Mouse (Mus musculus): Measurements from ENCODE around the gene Hist1h2ai. TPM values are rescaled to one million over a fixed set of nuclear protein-coding genes. Genes with fewer than 3 reads are reported as not detected.
"Not testable (repeated sequence)": the region's sequence is repeated elsewhere in the genome, so short reads cannot be mapped to it uniquely, and the experiment has no call there.

Gene Hist1h2ai
- polyA plus RNA-seq, 1 experiment from 2014 or later, result 25.1 TPM

- peak overlapping the region; percentile 35; the same call in 1 of the 2 replicates for H3K9ac ChIP-seq
- peak overlapping the region; percentile 67 for H3K4me2 ChIP-seq
- WGBS, result under 1% methylated on average over 21 of the region's 21 CpGs
- H3K27me3 ChIP-seq (replicated peaks), result no peaks in the 10 kb centered on the region
- H3K4me3 ChIP-seq (replicated peaks), result peak overlapping the region; percentile 55
- no peaks in the 10 kb centered on the region for H3K9me3 ChIP-seq
- H3K27ac ChIP-seq, result peak overlapping the region; percentile 96
- no peaks in the 10 kb centered on the region for H3K36me3 ChIP-seq
- peak; percentile 66 for ATAC-seq (ENCODE audit: insufficient read depth, low FRiP score, low read depth)
- no peaks in the 10 kb centered on the region for H3K4me1 ChIP-seq
These were observed 18.0 kb downstream of the Hist1h2ai start for GRCm38 (mm10) chr13:21734010-21734905.

- ATAC-seq (ENCODE audit: insufficient read depth, low FRiP score, low read depth), result peak; percentile 92
- not testable (repeated sequence) for H3K9me3 ChIP-seq; H3K27me3 ChIP-seq (replicated peaks); H3K36me3 ChIP-seq; H3K4me1 ChIP-seq
- under 1% methylated on average over 46 of the region's 56 CpGs for WGBS
- Histone ChIP-seq H3K9ac (peak within 1 kb of the TSS; percentile 35; the same call in 1 of the 2 replicates), H3K4me3 (replicated peaks) (peak within 1 kb of the TSS; percentile 55), H3K27ac (peak within 1 kb of the TSS; percentile 96), H3K4me2 (peak within 1 kb of the TSS; percentile 67)
These were observed 18.9 kb downstream of the Hist1h2ai start, which contains the start of gene Hist1h4j for GRCm38 (mm10) chr13:21734906-21735767. Gene Hist1h4j (plus strand): TSS chr13:21735064.

GRCm38 (mm10) chr13:21745006-21745405 is 28.8 kb downstream of the Hist1h2ai start:
- H3K4me3 ChIP-seq (replicated peaks), result no peak overlapping the region
- no peak overlapping the region for H3K9ac ChIP-seq
- no peak overlapping the region for H3K4me2 ChIP-seq
- 38% methylated on average over 1 of the region's 1 CpGs for WGBS
- H3K4me1 ChIP-seq, result peaks cover 7% of the 10 kb centered on the region; the same call in 1 of the 2 replicates
- ATAC-seq (ENCODE audit: insufficient read depth, low FRiP score, low read depth), result no peak
- no peaks in the 10 kb centered on the region for H3K9me3 ChIP-seq
- no peaks in the 10 kb centered on the region for H3K36me3 ChIP-seq
- no peak overlapping the region for H3K27ac ChIP-seq
- no peaks in the 10 kb centered on the region for H3K27me3 ChIP-seq (replicated peaks)

- Histone ChIP-seq H3K27ac (peak overlapping the region; percentile 97), H3K9me3 (no peaks in the 10 kb centered on the region), H3K4me3 (replicated peaks) (peak overlapping the region; percentile 51), H3K4me2 (peak overlapping the region; percentile 67), H3K36me3 (no peaks in the 10 kb centered on the region), H3K9ac (peak overlapping the region; percentile 59), H3K27me3 (replicated peaks) (no peaks in the 10 kb centered on the region), H3K4me1 (peaks cover 11% of the 10 kb centered on the region; the same call in 1 of the 2 replicates)
- no peak for ATAC-seq (ENCODE audit: insufficient read depth, low FRiP score, low read depth)
- WGBS, result 2% methylated on average over 5 of the region's 5 CpGs
These were observed 33.4 kb downstream of the Hist1h2ai start for GRCm38 (mm10) chr13:21749387-21750158.

- H3K9me3 ChIP-seq; H3K36me3 ChIP-seq; H3K27me3 ChIP-seq (replicated peaks): not testable (repeated sequence)
- peak; percentile 82 for ATAC-seq (ENCODE audit: insufficient read depth, low FRiP score, low read depth)
- Histone ChIP-seq H3K9ac (peak within 1 kb of the TSS; percentile 59), H3K4me1 (peaks cover 11% of the 10 kb centered on the region; the same call in 1 of the 2 replicates), H3K4me2 (peak within 1 kb of the TSS; percentile 67), H3K4me3 (replicated peaks) (peak within 1 kb of the TSS; percentile 51), H3K27ac (peak within 1 kb of the TSS; percentile 97)
- WGBS, result under 1% methylated on average over 47 of the region's 56 CpGs
These were observed 34.2 kb downstream of the Hist1h2ai start, which contains the start of gene Hist1h4k for GRCm38 (mm10) chr13:21750159-21751017. Gene Hist1h4k (minus strand): TSS chr13:21750505.

GRCm38 (mm10) chr13:21751417-21751816 is 35.2 kb downstream of the Hist1h2ai start:
- H3K4me1 ChIP-seq, result peaks cover 11% of the 10 kb centered on the region; the same call in 1 of the 2 replicates
- 0 out of 2 replicates have a peak overlapping the region, but pooled peaks have one; percentile 94 for H3K27ac ChIP-seq
- H3K4me2 ChIP-seq, result no peak overlapping the region
- H3K36me3 ChIP-seq, result no peaks in the 10 kb centered on the region
- H3K27me3 ChIP-seq (replicated peaks), result no peaks in the 10 kb centered on the region
- ATAC-seq (ENCODE audit: insufficient read depth, low FRiP score, low read depth), result no peak
- no peak overlapping the region for H3K9ac ChIP-seq
- H3K4me3 ChIP-seq (replicated peaks), result no peak overlapping the region
- no peaks in the 10 kb centered on the region for H3K9me3 ChIP-seq

GRCm38 (mm10) chr13:21751827-21752226 is 35.6 kb downstream of the Hist1h2ai start:
- Histone ChIP-seq H3K4me3 (replicated peaks) (no peak overlapping the region), H3K9ac (no peak overlapping the region), H3K27ac (peak overlapping the region; percentile 94), H3K4me2 (peak overlapping the region; percentile 70; the same call in 1 of the 2 replicates), H3K27me3 (replicated peaks) (no peaks in the 10 kb centered on the region), H3K4me1 (peaks cover 11% of the 10 kb centered on the region; the same call in 1 of the 2 replicates), H3K36me3 (no peaks in the 10 kb centered on the region), H3K9me3 (no peaks in the 10 kb centered on the region)
- ATAC-seq (ENCODE audit: insufficient read depth, low FRiP score, low read depth), result no peak
- 57% methylated on average over 3 of the region's 3 CpGs for whole genome bisulfite sequencing

- H3K9ac ChIP-seq, result no peak overlapping the region
- 28% methylated on average over 3 of the region's 3 CpGs for WGBS
These were observed 36.1 kb downstream of the Hist1h2ai start for GRCm38 (mm10) chr13:21752356-21752755.

GRCm38 (mm10) chr13:21753051-21753523 is 36.9 kb downstream of the Hist1h2ai start:
- WGBS, result 3% methylated on average over 10 of the region's 10 CpGs
- no peaks in the 10 kb centered on the region for H3K27me3 ChIP-seq (replicated peaks)
- H3K4me1 ChIP-seq, result peaks cover 7% of the 10 kb centered on the region; the same call in 1 of the 2 replicates
- H3K9ac ChIP-seq, result peak overlapping the region; percentile 39; the same call in 1 of the 2 replicates
- no peaks in the 10 kb centered on the region for H3K9me3 ChIP-seq
- H3K36me3 ChIP-seq, result no peaks in the 10 kb centered on the region
- H3K4me2 ChIP-seq, result peak overlapping the region; percentile 70
- H3K27ac ChIP-seq, result peak overlapping the region; percentile 94
- H3K4me3 ChIP-seq (replicated peaks), result peak overlapping the region; percentile 47
- ATAC-seq (ENCODE audit: insufficient read depth, low FRiP score, low read depth), result no peak

More at GRCm38 (mm10) chr13:21752356-21752755, 36.1 kb downstream of the Hist1h2ai start:
- H3K27me3 ChIP-seq (replicated peaks), result no peaks in the 10 kb centered on the region
- ATAC-seq (ENCODE audit: insufficient read depth, low FRiP score, low read depth), result no peak
- no peaks in the 10 kb centered on the region for H3K36me3 ChIP-seq
- peaks cover 9% of the 10 kb centered on the region; the same call in 1 of the 2 replicates for H3K4me1 ChIP-seq
- no peaks in the 10 kb centered on the region for H3K9me3 ChIP-seq
- H3K27ac ChIP-seq, result peak overlapping the region; percentile 94
- H3K4me3 ChIP-seq (replicated peaks), result no peak overlapping the region; the same call in 1 of the 2 replicates
- peak overlapping the region; percentile 70; the same call in 1 of the 2 replicates for H3K4me2 ChIP-seq

Measured in stomach, embryonic 15.5 days (tissue).